Mouse (Mus musculus) cortical plate, adult 2 months (tissue): ENCODE data around the gene Adad1.

Source experiments
- CTCF ChIP-seq: fragments of 200-500 bp; IDR thresholded peaks from 2 replicates; pipeline ENCODE4 v1.5.1; 2011; ENCODE audit warnings: mild to moderate bottlenecking, control low read depth, low read length; ENCODE audit not compliant: insufficient read depth; ENCODE audit errors: extremely low read depth
- POLR2A ChIP-seq: fragments of 200-500 bp; IDR thresholded peaks from 2 replicates; pipeline ENCODE4 v1.6.1; 2011; ENCODE audit warnings: mild to moderate bottlenecking, low read length, control low read depth; ENCODE audit not compliant: insufficient read depth; ENCODE audit errors: extremely low read depth

DNA sequence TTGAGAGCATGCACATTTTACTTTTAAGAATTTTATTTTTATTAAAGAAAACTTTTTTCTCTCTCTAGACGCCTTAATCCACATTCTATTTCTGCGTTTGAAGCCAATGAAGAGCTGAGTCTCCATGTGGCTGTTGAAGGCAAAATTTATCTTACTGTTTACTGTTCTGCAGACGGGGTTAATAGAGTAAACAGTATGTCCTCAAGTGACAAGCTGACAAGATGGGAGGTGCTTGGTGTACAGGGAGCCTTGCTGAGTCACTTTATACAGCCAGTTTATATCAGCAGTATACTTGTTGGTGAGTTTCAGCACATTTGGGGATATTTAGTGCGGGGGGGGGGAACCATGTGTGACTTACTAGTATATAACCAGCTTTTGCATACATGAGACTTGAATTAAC lies 21.5 kb downstream of the Adad1 start:
- TF ChIP-seq CTCF: no peak
- TF ChIP-seq POLR2A: no peak
